Mouse (Mus musculus): Measurements from ENCODE around the gene Acap3. TPM values are rescaled to one million over a fixed set of nuclear protein-coding genes. Genes with fewer than 3 reads are reported as not detected.

Acap3 gene
- polyA plus RNA-seq, 1 experiment from 2014 or later, result 17.5 TPM

DNA sequence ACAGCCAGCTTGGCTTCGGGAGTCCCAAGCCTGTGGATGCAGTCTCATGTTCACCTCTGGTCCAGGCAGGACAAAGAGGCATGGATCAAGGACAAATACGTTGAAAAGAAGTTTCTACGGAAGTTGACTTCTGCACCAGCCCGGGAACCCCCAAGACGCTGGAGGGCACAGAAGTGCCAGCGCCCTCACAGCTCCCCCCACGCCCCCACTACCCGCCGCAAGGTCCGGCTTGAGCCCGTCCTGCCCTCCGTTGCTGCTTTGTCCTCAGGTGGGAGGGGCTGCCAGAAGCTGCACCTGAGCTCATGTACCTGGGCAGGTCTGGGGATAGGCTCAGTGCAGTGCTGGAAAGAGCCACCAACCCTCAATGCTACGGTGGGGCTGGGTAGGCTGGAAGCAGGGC, 11.6 kb downstream of the Acap3 start:
- H3K4me3 ChIP-seq (ENCODE audit: low read length), result no peak overlapping the region
- no peak for ATAC-seq (ENCODE audit: low read depth)
- H3K9me3 ChIP-seq (ENCODE audit: control insufficient read depth, low read length), result no peaks in the 10 kb centered on the region
- H3K36me3 ChIP-seq (ENCODE audit: control insufficient read depth, insufficient read depth, low read length), result peaks cover 31% of the 10 kb centered on the region
- H3K4me1 ChIP-seq (replicated peaks; ENCODE audit: control insufficient read depth, insufficient read depth, low read length), result peaks cover 5% of the 10 kb centered on the region; the same call in 1 of the 2 replicates
- H3K27ac ChIP-seq (ENCODE audit: low read length), result no peak overlapping the region
- no peak overlapping the region for H3K4me2 ChIP-seq (ENCODE audit: low read depth, low read length)
- H3K9ac ChIP-seq (ENCODE audit: low read length), result no peak overlapping the region
- 89% methylated on average over 12 of the region's 13 CpGs for WGBS
- no peaks in the 10 kb centered on the region for H3K27me3 ChIP-seq (ENCODE audit: control insufficient read depth, insufficient read depth, low read depth, low read length)

DNA sequence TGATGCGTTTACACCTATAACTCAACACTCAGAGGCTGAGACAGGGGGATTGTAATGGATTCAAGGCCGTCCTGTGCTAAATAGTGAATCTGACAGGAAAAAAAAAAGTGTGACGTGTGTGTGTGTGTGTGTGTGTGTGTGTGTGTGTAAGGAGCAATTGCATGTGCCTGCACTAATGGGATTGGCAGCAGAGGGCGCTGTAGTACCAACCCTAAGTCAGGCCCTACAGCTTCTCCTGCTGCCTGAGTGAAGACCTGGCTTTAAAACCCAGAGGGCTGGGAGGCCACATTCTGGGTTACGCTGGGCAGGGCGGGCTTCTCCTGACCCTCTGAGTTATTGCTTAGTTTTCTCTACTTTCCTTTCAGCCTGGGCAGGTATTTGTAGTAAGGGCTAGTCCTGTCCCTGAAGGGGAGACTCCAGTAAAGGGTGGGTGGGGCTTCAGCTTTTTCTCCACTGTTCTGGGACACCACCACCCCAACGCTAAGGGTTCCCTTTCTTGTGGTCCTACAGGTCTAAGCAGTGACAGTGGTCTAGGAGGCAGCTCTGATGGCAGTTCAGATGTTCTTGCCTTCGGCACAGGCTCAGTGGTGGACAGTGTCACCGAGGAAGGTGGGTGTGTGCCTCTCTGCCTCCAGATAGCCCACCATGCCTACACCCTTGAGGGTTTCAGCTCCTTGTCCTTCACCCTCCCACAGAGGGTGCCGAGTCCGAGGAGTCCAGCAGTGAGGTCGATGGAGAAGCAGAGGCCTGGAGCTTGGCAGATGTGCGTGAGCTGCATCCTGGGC, 12.9 kb downstream of the Acap3 start:
- Histone ChIP-seq H3K4me1 (replicated peaks; ENCODE audit: control insufficient read depth, insufficient read depth, low read length) (peaks cover 5% of the 10 kb centered on the region; the same call in 1 of the 2 replicates), H3K9ac (ENCODE audit: low read length) (no peak overlapping the region), H3K4me3 (ENCODE audit: low read length) (no peak overlapping the region), H3K4me2 (ENCODE audit: low read depth, low read length) (no peak overlapping the region), H3K9me3 (ENCODE audit: control insufficient read depth, low read length) (no peaks in the 10 kb centered on the region), H3K27me3 (ENCODE audit: control insufficient read depth, insufficient read depth, low read depth, low read length) (no peaks in the 10 kb centered on the region), H3K27ac (ENCODE audit: low read length) (no peak overlapping the region), H3K36me3 (ENCODE audit: control insufficient read depth, insufficient read depth, low read length) (peaks cover 28% of the 10 kb centered on the region)
- 92% methylated on average over 13 of the region's 13 CpGs for WGBS
- ATAC-seq (ENCODE audit: low read depth), result no peak

DNA sequence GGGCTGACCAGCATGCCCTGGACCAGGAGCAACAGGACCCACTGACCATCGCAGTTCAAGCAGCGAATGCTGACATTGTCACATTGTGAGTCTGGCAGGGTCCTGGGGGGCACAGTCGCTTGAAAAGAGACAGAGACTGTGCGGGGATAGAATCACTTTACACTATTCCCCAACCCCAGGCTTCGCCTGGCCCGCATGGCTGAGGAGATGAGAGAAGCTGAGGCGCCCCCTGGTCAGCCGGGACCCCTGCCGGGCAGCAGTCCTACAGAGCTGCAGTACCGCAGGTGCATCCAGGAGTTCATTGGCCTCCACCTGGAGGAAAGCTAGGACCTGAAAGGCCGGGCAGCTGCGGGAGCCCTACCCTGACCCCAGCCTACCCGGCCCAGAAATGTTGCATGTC, 14.0 kb downstream of the Acap3 start:
- WGBS, result 84% methylated on average over 13 of the region's 13 CpGs
- Histone ChIP-seq H3K9ac (ENCODE audit: low read length) (no peak overlapping the region), H3K4me1 (replicated peaks; ENCODE audit: control insufficient read depth, insufficient read depth, low read length) (peaks cover 5% of the 10 kb centered on the region; the same call in 1 of the 2 replicates), H3K27ac (ENCODE audit: low read length) (no peak overlapping the region), H3K4me3 (ENCODE audit: low read length) (no peak overlapping the region), H3K9me3 (ENCODE audit: control insufficient read depth, low read length) (no peaks in the 10 kb centered on the region), H3K36me3 (ENCODE audit: control insufficient read depth, insufficient read depth, low read length) (peaks cover 27% of the 10 kb centered on the region), H3K27me3 (ENCODE audit: control insufficient read depth, insufficient read depth, low read depth, low read length) (no peaks in the 10 kb centered on the region), H3K4me2 (ENCODE audit: low read depth, low read length) (no peak overlapping the region)
- ATAC-seq (ENCODE audit: low read depth), result no peak

DNA sequence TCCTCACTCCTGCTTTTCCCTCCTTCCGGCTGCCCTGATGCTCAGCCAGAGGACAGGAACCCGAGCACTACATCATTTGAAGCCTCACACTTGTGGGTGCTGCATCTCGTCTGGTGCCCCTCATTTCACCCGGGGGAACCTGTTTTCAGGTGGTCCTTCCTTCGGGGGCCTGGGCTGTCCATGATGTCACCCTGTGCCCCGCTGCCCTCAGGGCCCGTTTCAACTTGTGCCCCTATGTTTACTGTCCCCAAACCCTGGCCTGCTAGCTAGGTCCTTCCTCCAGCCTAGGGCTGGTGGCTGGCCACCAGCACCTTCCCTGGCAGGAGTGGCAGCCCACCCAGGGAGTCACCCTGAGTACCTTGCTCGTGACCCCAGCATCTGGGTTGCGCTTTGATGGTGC, 14.5 kb downstream of the Acap3 start:
- ATAC-seq (ENCODE audit: low read depth), result no peak

DNA sequence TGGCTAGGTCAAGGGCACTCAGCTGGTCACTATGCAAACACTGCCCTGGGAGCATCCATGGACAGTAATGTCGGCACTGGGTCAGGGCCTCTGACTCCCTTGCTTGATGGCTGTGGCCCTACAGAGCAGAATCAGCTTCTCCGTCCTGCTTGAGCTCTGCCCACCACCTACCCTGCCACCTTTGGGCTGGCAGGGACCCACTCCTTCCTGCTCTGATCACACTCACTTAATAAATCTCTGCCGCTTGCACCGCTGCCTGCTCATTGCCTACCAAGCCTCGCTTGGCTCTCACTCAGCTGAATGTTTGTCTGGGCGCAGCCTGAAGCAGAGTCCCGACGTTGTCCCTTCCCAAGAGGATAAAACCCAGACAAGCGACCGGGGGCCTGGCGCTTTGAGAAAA, 15.4 kb downstream of the Acap3 start:
- H3K9ac ChIP-seq (ENCODE audit: low read length), result no peak overlapping the region
- no peak overlapping the region for H3K4me2 ChIP-seq (ENCODE audit: low read depth, low read length)
- H3K27ac ChIP-seq (ENCODE audit: low read length), result no peak overlapping the region
- H3K36me3 ChIP-seq (ENCODE audit: control insufficient read depth, insufficient read depth, low read length), result peaks cover 27% of the 10 kb centered on the region
- H3K4me1 ChIP-seq (replicated peaks; ENCODE audit: control insufficient read depth, insufficient read depth, low read length), result no peaks in the 10 kb centered on the region
- no peak for ATAC-seq (ENCODE audit: low read depth)
- H3K27me3 ChIP-seq (ENCODE audit: control insufficient read depth, insufficient read depth, low read depth, low read length), result no peaks in the 10 kb centered on the region
- 48% methylated on average over 11 of the region's 11 CpGs for WGBS
- no peak overlapping the region for H3K4me3 ChIP-seq (ENCODE audit: low read length)
- H3K9me3 ChIP-seq (ENCODE audit: control insufficient read depth, low read length), result no peaks in the 10 kb centered on the region

More for the DNA sequence above, 14.5 kb downstream of the Acap3 start:
- no peak overlapping the region for H3K9ac ChIP-seq (ENCODE audit: low read length)
- H3K4me2 ChIP-seq (ENCODE audit: low read depth, low read length), result no peak overlapping the region
- no peak overlapping the region for H3K4me3 ChIP-seq (ENCODE audit: low read length)
- H3K4me1 ChIP-seq (replicated peaks; ENCODE audit: control insufficient read depth, insufficient read depth, low read length), result peaks cover 3% of the 10 kb centered on the region; the same call in 1 of the 2 replicates
- H3K27me3 ChIP-seq (ENCODE audit: control insufficient read depth, insufficient read depth, low read depth, low read length), result no peaks in the 10 kb centered on the region
- H3K9me3 ChIP-seq (ENCODE audit: control insufficient read depth, low read length), result no peaks in the 10 kb centered on the region
- WGBS, result 76% methylated on average over 9 of the region's 9 CpGs
- H3K36me3 ChIP-seq (ENCODE audit: control insufficient read depth, insufficient read depth, low read length), result peaks cover 27% of the 10 kb centered on the region
- H3K27ac ChIP-seq (ENCODE audit: low read length), result no peak overlapping the region

DNA sequence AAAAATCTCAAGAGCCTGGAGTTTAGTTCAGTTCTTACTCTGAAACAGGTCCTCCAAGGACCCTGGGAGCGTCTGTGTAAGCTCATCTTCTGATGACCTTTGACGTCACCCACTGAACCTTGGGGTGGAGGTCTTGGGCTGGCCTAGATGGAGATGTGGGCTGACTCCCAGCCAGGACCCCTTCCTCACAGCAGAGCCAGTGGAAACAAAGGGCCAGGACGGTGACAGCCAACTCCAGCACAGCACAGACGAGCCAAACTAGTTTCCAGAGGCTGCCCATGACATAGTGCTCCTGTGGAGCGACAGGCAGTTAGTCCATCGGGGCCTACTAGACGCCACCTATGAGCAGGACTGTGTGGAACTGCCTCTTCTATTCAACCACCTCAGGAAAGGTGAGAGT, 16.7 kb downstream of the Acap3 start:
- no peaks in the 10 kb centered on the region for H3K27me3 ChIP-seq (ENCODE audit: control insufficient read depth, insufficient read depth, low read depth, low read length)
- H3K27ac ChIP-seq (ENCODE audit: low read length), result no peak overlapping the region
- H3K9me3 ChIP-seq (ENCODE audit: control insufficient read depth, low read length), result no peaks in the 10 kb centered on the region
- H3K9ac ChIP-seq (ENCODE audit: low read length), result no peak overlapping the region
- 68% methylated on average over 7 of the region's 7 CpGs for WGBS
- peaks cover 17% of the 10 kb centered on the region for H3K36me3 ChIP-seq (ENCODE audit: control insufficient read depth, insufficient read depth, low read length)
- H3K4me2 ChIP-seq (ENCODE audit: low read depth, low read length), result no peak overlapping the region
- no peaks in the 10 kb centered on the region for H3K4me1 ChIP-seq (replicated peaks; ENCODE audit: control insufficient read depth, insufficient read depth, low read length)
- no peak overlapping the region for H3K4me3 ChIP-seq (ENCODE audit: low read length)
- ATAC-seq (ENCODE audit: low read depth), result no peak

DNA sequence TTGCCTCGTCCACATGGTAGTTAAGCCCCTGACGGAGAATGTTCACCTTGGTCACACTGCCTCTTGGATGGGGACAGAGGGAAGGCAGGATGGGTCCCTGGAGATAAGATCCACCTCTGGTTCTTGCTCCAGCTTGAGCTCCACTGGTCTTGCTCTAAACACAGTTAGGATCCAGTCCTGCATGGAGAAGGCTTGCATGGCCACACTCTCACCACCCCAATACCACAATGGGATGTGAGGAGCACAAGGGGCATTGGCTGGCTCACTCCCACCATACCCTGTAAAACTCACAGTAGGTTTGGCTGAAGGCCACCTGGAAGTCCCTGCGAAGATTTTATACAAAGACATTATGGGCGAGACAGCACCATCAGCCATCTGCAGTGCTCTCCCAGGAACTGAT, 17.1 kb downstream of the Acap3 start:
- no peak overlapping the region for H3K4me3 ChIP-seq (ENCODE audit: low read length)
- H3K36me3 ChIP-seq (ENCODE audit: control insufficient read depth, insufficient read depth, low read length), result peaks cover 12% of the 10 kb centered on the region
- no peaks in the 10 kb centered on the region for H3K27me3 ChIP-seq (ENCODE audit: control insufficient read depth, insufficient read depth, low read depth, low read length)
- no peaks in the 10 kb centered on the region for H3K9me3 ChIP-seq (ENCODE audit: control insufficient read depth, low read length)
- 82% methylated on average over 4 of the region's 4 CpGs for WGBS
- H3K4me1 ChIP-seq (replicated peaks; ENCODE audit: control insufficient read depth, insufficient read depth, low read length), result no peaks in the 10 kb centered on the region
- no peak overlapping the region for H3K4me2 ChIP-seq (ENCODE audit: low read depth, low read length)
- no peak overlapping the region for H3K27ac ChIP-seq (ENCODE audit: low read length)
- no peak for ATAC-seq (ENCODE audit: low read depth)
- no peak overlapping the region for H3K9ac ChIP-seq (ENCODE audit: low read length)

DNA sequence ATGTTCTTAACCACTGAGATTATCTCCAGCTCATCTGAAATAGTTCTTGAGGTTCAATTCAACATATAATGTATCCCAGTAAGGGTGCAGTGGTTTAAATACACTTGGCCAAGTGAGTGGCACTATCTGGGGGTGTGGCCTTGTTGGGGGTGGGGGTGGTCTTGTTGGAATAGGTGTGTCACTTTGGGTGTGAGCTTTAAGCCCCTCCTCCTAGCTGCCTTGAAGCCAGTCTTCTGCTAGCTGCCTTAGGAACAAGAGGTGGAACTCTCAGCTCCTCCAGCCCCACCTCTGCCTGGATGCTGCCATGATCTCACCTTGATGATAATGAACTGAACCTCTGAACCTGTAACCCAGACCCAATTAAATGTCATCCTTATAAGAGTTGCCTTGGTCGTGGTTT, 40.4 kb downstream of the Acap3 start:
- Histone ChIP-seq H3K27me3 (ENCODE audit: control insufficient read depth, insufficient read depth, low read depth, low read length) (no peaks in the 10 kb centered on the region), H3K9me3 (ENCODE audit: control insufficient read depth, low read length) (no peaks in the 10 kb centered on the region)
- 79% methylated on average over 1 of the region's 1 CpGs for WGBS

DNA sequence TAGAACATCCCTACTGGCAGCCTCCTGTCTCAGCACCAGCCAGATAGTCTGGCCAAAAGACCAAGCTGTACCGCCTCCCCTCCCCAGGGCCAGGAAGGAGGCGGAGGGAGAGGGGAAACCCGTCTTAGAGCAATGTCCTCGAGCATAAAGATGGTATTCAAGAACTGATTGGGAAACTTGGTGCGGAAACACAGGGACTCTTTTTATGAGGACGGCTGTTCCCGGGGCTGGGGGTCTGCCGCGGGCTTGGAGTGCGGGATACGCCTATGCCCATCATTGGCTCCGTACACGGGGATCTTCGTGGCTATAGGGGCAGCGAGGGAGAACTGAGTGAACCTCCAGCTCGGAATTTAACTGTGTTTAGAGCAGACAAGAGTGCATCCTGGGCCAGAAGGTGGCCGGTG, 51.4 kb downstream of the Acap3 start:
- Histone ChIP-seq H3K9ac (ENCODE audit: low read length) (peak overlapping the region; percentile 88), H3K9me3 (ENCODE audit: control insufficient read depth, low read length) (no peaks in the 10 kb centered on the region), H3K36me3 (ENCODE audit: control insufficient read depth, insufficient read depth, low read length) (no peaks in the 10 kb centered on the region), H3K4me1 (replicated peaks; ENCODE audit: control insufficient read depth, insufficient read depth, low read length) (peaks cover 13% of the 10 kb centered on the region), H3K4me2 (ENCODE audit: low read depth, low read length) (peak overlapping the region; percentile 94), H3K27me3 (ENCODE audit: control insufficient read depth, insufficient read depth, low read depth, low read length) (no peaks in the 10 kb centered on the region), H3K27ac (ENCODE audit: low read length) (peak overlapping the region; percentile 90), H3K4me3 (ENCODE audit: low read length) (peak overlapping the region; percentile 93)
- peak; percentile 27 for ATAC-seq (ENCODE audit: low read depth)
- WGBS, result under 1% methylated on average over 17 of the region's 17 CpGs

More for the DNA sequence above, 40.4 kb downstream of the Acap3 start:
- H3K36me3 ChIP-seq (ENCODE audit: control insufficient read depth, insufficient read depth, low read length), result no peaks in the 10 kb centered on the region
- no peak overlapping the region for H3K4me2 ChIP-seq (ENCODE audit: low read depth, low read length)
- no peak overlapping the region for H3K27ac ChIP-seq (ENCODE audit: low read length)
- ATAC-seq (ENCODE audit: low read depth), result no peak
- no peak overlapping the region for H3K4me3 ChIP-seq (ENCODE audit: low read length)
- H3K9ac ChIP-seq (ENCODE audit: low read length), result no peak overlapping the region
- no peaks in the 10 kb centered on the region for H3K4me1 ChIP-seq (replicated peaks; ENCODE audit: control insufficient read depth, insufficient read depth, low read length)

All from lung, embryonic 16.5 days (tissue).